Mouse (Mus musculus) spleen, adult 2 months (tissue): ENCODE measurements around the gene Uhrf1bp1.

Source experiments
- CTCF ChIP-seq: fragments of 200-500 bp; IDR thresholded peaks from 2 replicates; pipeline ENCODE4 v1.5.1; 2011; ENCODE audit warnings: mild to moderate bottlenecking, inconsistent platforms; ENCODE audit not compliant: insufficient read depth, insufficient read length, insufficient replicate concordance; ENCODE audit errors: extremely low read depth
- POLR2A ChIP-seq: fragments of 200-500 bp; IDR thresholded peaks from 2 replicates; pipeline ENCODE4 v1.6.1; 2011; ENCODE audit warnings: low read depth, low read length, inconsistent platforms

DNA sequence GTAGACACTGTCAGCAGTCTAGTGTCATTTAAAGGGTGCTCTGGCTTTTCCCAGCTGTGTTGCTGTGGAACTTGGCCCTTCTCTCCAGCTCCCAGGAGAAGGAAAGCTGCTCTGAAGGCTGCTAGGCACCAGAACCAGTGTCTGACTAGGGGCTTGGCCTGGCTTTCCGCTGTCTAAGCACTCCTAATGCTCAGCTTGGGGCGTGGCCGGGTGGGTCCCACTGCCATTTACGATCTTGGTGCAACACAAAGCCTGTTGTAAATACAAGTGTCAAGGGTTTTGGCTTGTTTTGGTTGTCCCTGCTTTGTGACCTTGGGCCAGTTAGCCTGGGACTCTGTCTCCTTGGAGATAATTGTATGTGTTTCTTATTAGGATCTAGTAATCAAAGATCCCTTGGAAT lies 84.1 kb downstream of the Uhrf1bp1 start:
- TF ChIP-seq CTCF (no peak), POLR2A (no peak)
